Mouse (Mus musculus) cerebellum, postnatal 25 days (tissue): Measurements from ENCODE around the gene Mettl23.
A peak's percentile ranks its signal among the peaks of the same experiment; 100 is the strongest.

Experiments used
- DNase-seq, 2 experiments: peaks; one replicate each; pipeline ENCODE4 v3.0.0; 2021; ENCODE audit warnings: mixed read lengths in 2 of 2

Gene Mettl23

DNA sequence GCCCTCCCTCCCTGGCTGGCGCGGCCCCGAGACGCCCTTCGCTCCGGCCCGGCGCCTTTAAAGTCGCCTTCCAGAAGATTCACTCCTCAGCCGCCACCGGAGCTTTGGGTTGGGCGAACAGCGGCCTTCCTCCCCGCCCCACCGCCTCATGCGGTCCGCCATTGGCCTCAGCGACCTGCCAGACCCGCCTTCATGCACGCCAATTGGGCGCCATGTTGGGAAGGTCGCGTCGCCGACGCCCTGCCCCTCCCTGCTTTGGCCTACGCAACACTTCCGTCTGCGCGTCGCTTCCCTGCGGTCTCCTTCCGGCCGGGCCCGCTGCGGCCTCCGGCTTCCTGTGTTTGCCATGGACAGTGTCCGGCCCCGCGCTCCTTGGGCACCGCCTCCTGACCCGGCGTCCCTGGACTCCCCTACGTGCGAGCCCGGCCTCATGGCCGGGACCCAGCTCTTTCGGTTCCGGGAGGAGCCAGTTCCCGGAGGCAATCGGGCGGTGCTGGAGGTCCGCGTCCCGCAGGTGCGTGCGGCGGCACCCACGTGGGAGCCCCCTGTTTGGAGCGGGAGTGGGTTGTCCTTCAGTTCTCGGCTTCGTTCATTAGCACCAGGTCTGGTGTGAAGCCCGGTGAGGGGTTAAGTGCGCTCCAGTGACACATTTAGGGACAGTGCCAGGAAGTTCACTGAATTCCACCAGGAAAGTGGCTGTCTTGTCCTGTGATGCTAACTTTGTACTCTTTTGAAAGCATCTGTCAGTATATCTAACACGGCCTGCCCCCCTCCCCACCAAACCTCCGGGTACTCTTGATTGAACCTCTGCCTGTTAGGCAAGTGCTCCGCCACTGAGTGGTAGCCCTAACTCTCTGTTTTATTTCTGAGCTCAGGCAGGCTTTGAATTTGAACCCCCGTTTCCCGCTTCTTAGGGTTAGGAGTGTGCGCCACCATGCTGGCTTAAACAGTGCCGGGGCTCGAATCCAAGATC, at the start of gene Mettl23, which contains the start of gene Jmjd6:
Gene Mettl23 (plus strand): TSS at position 18 of the 973 bp plus-strand sequence.
Gene Jmjd6 (minus strand): TSS at position 189 of the 973 bp plus-strand sequence.
- peak; percentile 97 to 98 for DNase-seq

GRCm38 (mm10) chr11:116799364-116799763, 43.7 kb upstream of the Mettl23 start:
- peak in 1 of 2 experiments; percentile 68 for DNase-seq

DNA sequence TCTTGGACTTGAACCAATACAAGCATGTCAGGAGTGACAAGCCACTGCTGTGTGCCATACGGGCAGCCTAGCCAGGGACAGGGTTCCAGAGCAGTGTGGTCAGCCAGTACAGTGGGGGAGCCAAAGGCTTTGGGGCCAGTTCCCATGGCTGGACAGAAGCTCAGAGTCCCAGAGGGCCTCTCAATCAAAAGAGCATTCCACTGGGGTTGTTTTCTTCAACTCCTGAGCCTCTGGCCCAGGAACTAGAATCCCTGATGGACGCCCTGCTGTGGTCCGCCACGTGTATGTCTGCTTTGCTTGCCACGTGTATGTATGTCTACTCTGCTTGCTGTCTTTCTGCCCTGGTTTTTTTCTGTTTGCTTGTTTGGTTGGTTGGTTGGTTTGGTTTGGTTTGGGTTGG, 42.0 kb upstream of the Mettl23 start:
- DNase-seq: no peak

GRCm38 (mm10) chr11:116802709-116803108, 40.4 kb upstream of the Mettl23 start:
- no peak for DNase-seq

DNA sequence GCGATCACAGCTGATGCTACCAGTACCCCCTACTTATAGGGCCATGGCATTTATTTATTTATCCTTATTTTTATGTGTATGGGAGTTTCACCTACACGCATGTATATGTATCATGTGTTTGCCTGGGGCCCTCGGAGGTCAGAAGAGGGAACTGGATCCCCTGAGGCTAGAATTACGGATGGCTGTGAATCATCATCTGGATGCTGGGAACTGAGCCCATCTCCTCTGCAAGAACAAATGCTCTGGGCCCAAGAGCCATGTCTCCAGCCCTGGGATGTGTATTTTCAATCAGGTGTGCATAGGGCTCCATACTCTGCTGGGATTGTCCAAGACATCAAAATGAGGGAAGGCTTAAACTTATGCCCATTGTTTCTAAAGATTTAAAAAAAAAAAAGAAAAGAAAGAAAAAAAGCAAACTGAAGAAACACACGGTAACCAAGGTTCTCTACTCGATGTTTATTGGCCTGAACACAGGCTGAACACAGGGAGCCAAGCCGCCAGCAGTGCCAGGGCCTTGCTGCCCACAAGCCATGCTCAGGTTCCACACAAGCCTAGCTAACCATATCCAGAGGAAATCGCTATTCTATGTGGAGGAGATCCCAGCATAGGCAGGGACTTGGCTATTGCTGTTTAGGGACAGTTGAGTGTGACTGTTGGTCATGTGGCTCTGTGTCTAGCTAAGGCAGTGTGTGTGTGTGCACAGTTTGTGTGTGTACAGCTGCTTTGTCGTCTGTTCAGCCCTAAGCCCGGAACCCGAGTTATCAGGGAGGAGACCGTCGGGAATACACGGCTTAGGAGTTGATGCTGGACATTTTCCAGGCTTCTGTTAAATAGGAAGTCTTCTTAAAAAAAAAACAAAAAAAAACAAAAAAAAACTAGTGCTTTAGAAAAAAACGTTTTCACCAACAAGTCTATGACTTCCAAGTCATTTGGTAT, 36.7 kb upstream of the Mettl23 start:
- no peak for DNase-seq

DNA sequence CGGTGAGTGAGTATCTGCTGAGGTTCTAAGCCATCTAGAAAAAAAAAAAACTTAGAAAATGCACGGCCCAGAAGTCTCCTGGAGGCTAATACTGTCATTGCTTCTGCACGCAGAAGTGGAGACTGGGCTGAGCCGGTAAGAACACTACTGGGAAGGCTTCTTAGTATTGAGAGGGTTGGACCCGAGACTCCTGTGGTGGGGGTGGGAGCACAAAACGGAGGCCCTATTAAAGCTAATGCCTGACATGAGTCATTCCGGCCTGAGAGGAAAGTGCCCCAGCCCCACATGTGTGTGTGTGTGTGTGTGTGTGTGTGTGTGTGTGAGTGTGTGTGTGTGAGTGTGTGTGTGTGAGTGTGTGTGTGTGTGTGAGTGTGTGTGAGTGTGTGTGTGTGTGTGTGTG, 36.0 kb upstream of the Mettl23 start:
- no peak for DNase-seq

- no peak for DNase-seq
Observed at GRCm38 (mm10) chr11:116807526-116807925, 35.6 kb upstream of the Mettl23 start.

DNA sequence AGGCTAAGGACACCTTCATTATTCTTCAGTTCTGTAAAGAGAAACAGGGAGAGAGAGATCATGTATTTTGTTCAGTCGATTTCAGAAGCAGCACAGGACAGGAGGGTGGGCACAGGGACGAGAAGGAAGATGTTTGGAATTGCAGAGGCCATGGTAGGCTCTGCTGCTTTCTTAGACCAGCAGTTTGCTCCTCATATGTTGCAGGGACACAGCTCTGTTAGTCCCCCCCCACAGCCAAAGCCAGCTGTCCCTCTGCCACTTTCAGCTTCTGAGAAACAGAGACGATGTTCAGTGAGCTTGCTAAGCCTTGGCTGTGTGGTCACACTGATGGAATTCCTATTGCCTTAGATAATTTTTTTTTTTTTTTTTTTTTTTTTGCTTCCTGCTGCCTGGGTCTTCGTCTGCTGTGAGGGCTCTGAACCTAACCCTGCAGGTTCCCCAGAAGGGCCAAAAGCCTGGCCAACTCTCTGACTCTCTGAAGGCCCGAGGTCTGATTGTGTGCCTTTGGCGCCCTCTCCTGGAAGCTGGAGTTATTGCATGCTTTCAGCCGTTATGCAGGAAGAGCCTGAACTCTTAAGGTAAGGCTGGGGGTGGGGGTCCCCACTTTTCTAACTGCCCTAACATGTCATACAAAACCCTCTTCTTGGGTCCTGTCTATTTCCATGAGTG, 35.0 kb upstream of the Mettl23 start:
- peak; percentile 91 to 94 for DNase-seq

DNA sequence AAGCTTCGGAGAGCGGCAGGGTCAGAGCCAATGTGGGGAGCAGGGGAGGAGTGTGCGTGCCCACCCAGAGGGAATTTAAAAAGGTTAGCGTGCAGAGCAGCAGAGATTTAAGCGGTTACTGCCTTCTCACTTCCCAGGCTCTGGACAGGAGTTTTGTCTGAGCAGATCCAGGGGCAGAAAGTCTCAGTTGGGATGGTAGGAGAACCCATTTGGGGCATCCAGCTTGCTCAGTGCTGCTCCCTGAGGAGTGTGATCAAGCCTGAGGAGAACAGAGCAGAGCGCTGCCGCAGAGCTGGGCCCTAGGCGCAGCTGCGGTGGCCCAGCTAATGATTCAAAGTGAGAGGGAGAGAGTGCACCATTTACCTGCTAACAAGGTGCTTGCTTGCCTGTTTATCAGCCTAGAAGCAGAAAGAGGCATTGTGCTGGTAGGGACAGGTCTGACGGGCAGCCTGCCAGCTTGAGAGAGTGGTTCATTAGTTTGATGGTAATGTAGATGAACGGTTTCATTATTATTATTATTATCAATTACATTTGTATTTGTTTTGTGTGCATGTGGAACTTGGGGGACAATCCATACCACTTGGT, 34.2 kb upstream of the Mettl23 start:
- DNase-seq: peak in 1 of 2 experiments; percentile 40

DNA sequence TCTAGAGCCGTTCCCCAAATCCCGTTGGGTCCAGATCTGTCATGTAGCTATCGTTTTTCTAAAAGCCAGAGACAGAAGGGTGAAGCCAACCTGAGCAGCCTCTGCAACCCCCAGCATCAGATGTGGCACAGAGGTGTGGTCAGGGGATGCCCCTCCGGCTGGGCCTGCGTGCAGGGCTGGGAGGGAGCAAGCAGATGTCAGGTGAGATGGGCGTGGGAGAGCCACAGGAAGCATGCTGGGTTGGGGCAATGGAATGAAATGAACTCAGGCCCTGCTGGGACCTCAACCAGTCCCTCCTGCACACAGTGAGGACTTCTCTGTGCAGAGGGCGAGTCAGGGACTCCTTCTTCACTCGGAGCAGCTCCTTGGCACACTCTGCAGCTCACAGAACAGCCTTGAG, 33.6 kb upstream of the Mettl23 start:
- DNase-seq: no peak

GRCm38 (mm10) chr11:116810528-116810927, 32.5 kb upstream of the Mettl23 start:
- DNase-seq: no peak

DNA sequence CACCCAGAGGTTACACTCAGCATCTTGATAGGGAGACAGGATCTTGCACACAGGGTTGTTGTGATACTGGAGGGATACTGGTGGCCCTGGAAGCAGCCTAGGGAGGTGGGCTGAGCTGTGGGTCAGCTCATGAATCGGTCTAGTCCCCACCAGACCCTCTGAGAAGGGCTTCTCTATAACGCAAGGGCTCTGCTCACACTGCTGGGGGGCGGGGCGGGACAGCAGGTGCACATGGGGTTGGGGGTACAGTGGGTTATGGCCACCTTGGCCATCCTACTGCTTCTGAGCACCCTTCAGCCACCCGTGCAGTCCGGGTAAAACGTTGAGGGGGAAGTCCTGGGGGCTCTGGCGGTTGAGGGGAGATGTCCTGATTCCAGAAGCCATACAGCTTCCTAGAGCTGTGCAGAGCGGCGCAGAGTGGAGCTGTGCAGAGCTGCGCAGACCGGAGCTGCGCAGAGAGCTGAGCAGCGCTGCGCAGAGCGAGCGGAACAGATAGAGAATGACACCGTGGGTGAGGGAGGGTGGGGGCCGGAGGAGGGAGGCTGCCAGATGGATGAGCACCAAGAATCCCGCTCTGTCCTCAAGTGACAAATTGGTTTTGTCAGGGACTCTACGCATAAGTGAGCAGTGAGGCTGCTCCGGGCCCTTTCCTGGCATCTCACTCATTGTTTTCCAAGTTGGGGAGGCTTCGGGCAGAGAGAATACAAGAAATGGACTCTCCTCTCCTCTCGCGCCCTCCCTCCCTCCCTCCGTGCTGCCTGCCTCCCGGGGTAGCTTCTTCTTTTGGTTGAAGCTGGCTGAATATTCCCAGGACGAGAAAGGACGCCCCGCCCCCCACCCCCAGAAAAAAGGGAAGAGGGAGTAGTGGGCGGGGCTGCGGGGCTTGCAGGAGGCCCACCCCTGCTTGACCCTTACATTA, 31.8 kb upstream of the Mettl23 start:
- peak; percentile 84 to 88 for DNase-seq

GRCm38 (mm10) chr11:116812793-116813529, 30.1 kb upstream of the Mettl23 start:
- DNase-seq: peak; percentile 24 to 48

- no peak for DNase-seq
Observed at GRCm38 (mm10) chr11:116813610-116814009, 29.5 kb upstream of the Mettl23 start.

GRCm38 (mm10) chr11:116814076-116814883, 28.8 kb upstream of the Mettl23 start:
- peak; percentile 17 to 39 for DNase-seq

DNA sequence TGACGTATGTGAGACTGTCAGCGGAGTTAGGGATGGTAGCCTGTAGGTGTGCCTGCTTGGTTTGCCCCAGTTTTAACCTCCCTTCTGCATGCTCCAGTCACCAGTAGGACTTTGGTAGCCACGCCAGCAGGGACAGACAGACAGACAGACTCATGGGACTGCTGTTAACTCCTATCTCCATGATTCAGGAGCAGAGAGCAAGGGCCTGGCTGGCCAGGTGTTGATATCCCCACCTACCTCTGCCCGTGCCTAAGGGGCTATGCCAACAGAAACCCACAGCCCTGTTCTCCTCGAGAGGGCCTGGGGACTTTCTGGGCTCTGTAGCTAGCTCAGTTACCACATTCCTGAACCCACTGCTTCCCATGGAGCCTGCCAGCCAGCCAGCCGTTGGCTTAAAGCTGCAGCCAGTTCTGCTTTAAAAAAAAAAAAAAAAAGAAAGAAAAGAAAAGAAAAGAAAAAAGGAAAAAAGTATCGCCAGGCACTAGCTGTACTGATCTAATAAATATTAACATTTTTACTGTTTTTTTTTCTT, 28.1 kb upstream of the Mettl23 start:
- no peak for DNase-seq

- no peak for DNase-seq
Observed at GRCm38 (mm10) chr11:116816769-116817168, 26.3 kb upstream of the Mettl23 start.

DNA sequence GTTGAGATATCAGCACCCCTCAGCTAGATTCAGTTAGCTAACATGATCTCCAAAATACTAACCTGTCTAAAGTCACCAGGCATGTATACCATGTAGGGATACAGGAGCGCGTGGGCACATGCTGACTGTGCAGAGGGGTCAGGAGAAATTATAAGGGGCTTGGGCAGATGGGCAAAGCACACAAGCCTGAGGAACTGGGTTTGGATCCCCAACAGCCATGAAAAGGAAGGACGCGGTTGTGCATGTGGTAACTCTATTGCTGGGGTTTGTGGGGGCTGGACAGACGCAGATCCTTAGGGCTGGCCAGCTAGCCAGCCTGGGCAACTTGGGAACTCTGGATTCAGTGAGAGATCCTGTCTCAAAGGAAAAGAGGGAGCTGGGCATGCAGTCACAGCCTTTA, 25.5 kb upstream of the Mettl23 start:
- DNase-seq: no peak

GRCm38 (mm10) chr11:116818722-116819121, 24.4 kb upstream of the Mettl23 start:
- DNase-seq: peak; percentile 59 to 71
